Mouse (Mus musculus) stomach, embryonic 15.5 days (tissue): Measurements from ENCODE around the gene Gclm. TPM values are rescaled to one million over a fixed set of nuclear protein-coding genes. Genes with fewer than 3 reads are reported as not detected.

Experiments used
- microRNA counts: library from miRNA; unstranded; fragments of <30 nt; microRNA quantifications from one replicate; lab custom pipeline; 2016
- microRNA-seq: library from miRNA; unstranded; fragments of <30 nt; microRNA quantifications from one replicate; pipeline ENCODE4, GENCODE M21; 2016
- polyA plus RNA-seq: library from polyadenylated mRNA; unstranded; fragments of >200 nt; fragmentation: Nextera tagmentation; extraction: Ambion mirVana; gene quantifications from 2 replicates; pipeline ENCODE4 v1.2.1, GENCODE M21; 2015

The Gclm gene
- polyA plus RNA-seq, 1 experiment from 2014 or later = 119 TPM

MicroRNA genes within 50 kb of the gene (microRNA counts, 519-probe panel; counts per million panel counts)
- microRNA mmu-miR-760 (lab: Ali Mortazavi, UCI) = 2,065 counts per million, percentile 27 among the panel's probes with 10 or more counts

Small RNA genes lying within 50 kb of the gene (microRNA-seq; reads per million reads assigned to microRNA genes)
- gene Gm22903 (not detected), gene Mir760 (56.8 reads per million, percentile 43 among the genes with 10 or more reads in this experiment)

Other genes with a start within 250 kb of the Gclm start
- gene Abca4, start 201.1 kb upstream of the Gclm start, polyA plus RNA-seq = 0.43 and 0.80 TPM in 2 replicates
- 63.5 and 72.7 TPM in 2 replicates for gene Dnttip2, start 28.8 kb downstream of the Gclm start, polyA plus RNA-seq
- 14.1 and 15.8 TPM in 2 replicates for gene Bcar3, start 48.6 kb downstream of the Gclm start, polyA plus RNA-seq